Mouse (Mus musculus): ENCODE measurements at regions not wholly inside any gene's neighbourhood (a gene's known extent, or its start where the extent isn't known, plus 50 kb on each side); places are given as distances from the start of the nearest gene placed in this dataset.

- DNase-seq (ENCODE audit: low spot score) = no peak
- Histone ChIP-seq H3K9me3 (replicated peaks) (no peaks in the 10 kb centered on the region), H3K27ac (no peak overlapping the region), H3K4me1 (no peaks in the 10 kb centered on the region), H3K4me3 (no peak overlapping the region), H3K36me3 (no peaks in the 10 kb centered on the region), H3K27me3 (ENCODE audit: low read depth, poor library complexity, severe bottlenecking) (no peaks in the 10 kb centered on the region)
- 79% methylated on average over 1 of the region's 1 CpGs for WGBS
Observed at GRCm38 (mm10) chr14:71359581-71359980, 759.9 kb upstream of the Fam160b2 start.

- H3K27me3 ChIP-seq (ENCODE audit: low read depth, poor library complexity, severe bottlenecking) = no peaks in the 10 kb centered on the region
- 0 out of 2 replicates have a peak, but pooled peaks cover 2% of the 10 kb centered on the region for H3K4me1 ChIP-seq
- 68% methylated on average over 5 of the region's 5 CpGs for WGBS
- no peak overlapping the region for H3K4me3 ChIP-seq
- no peak overlapping the region for H3K27ac ChIP-seq
- DNase-seq (ENCODE audit: low spot score) = peak; percentile 33
- no peaks in the 10 kb centered on the region for H3K9me3 ChIP-seq (replicated peaks)
- H3K36me3 ChIP-seq = no peaks in the 10 kb centered on the region
Observed at GRCm38 (mm10) chr14:71338219-71338618, 738.6 kb upstream of the Fam160b2 start.

- Histone ChIP-seq H3K4me3 (no peak overlapping the region), H3K27me3 (ENCODE audit: low read depth, poor library complexity, severe bottlenecking) (no peaks in the 10 kb centered on the region), H3K27ac (no peak overlapping the region), H3K36me3 (no peaks in the 10 kb centered on the region), H3K9me3 (replicated peaks) (no peaks in the 10 kb centered on the region), H3K4me1 (0 out of 2 replicates have a peak, but pooled peaks cover 2% of the 10 kb centered on the region)
- 92% methylated on average over 3 of the region's 3 CpGs for WGBS
- no peak for DNase-seq (ENCODE audit: low spot score)
Observed at GRCm38 (mm10) chr14:71336906-71337305, 737.3 kb upstream of the Fam160b2 start.

GRCm38 (mm10) chr14:71334022-71334421, 734.4 kb upstream of the Fam160b2 start:
- Histone ChIP-seq H3K27ac (no peak overlapping the region), H3K27me3 (ENCODE audit: low read depth, poor library complexity, severe bottlenecking) (no peaks in the 10 kb centered on the region), H3K36me3 (no peaks in the 10 kb centered on the region), H3K4me1 (0 out of 2 replicates have a peak, but pooled peaks cover 2% of the 10 kb centered on the region), H3K4me3 (no peak overlapping the region), H3K9me3 (replicated peaks) (no peaks in the 10 kb centered on the region)
- 88% methylated on average over 1 of the region's 1 CpGs for WGBS
- DNase-seq (ENCODE audit: low spot score) = no peak

GRCm38 (mm10) chr14:71329862-71330630, 730.4 kb upstream of the Fam160b2 start:
- H3K9me3 ChIP-seq (replicated peaks) = no peaks in the 10 kb centered on the region
- no peak for DNase-seq (ENCODE audit: low spot score)
- no peaks in the 10 kb centered on the region for H3K27me3 ChIP-seq (ENCODE audit: low read depth, poor library complexity, severe bottlenecking)
- no peak overlapping the region for H3K27ac ChIP-seq
- WGBS = 71% methylated on average over 5 of the region's 5 CpGs
- no peaks in the 10 kb centered on the region for H3K4me1 ChIP-seq
- H3K4me3 ChIP-seq = no peak overlapping the region
- H3K36me3 ChIP-seq = no peaks in the 10 kb centered on the region

- H3K36me3 ChIP-seq = no peaks in the 10 kb centered on the region
- H3K27me3 ChIP-seq (ENCODE audit: low read depth, poor library complexity, severe bottlenecking) = no peaks in the 10 kb centered on the region
- H3K4me3 ChIP-seq = no peak overlapping the region
- no peaks in the 10 kb centered on the region for H3K4me1 ChIP-seq
- no peak overlapping the region for H3K27ac ChIP-seq
- no peaks in the 10 kb centered on the region for H3K9me3 ChIP-seq (replicated peaks)
- DNase-seq (ENCODE audit: low spot score) = no peak
Observed at GRCm38 (mm10) chr14:71327621-71328020, 728.0 kb upstream of the Fam160b2 start.

DNA sequence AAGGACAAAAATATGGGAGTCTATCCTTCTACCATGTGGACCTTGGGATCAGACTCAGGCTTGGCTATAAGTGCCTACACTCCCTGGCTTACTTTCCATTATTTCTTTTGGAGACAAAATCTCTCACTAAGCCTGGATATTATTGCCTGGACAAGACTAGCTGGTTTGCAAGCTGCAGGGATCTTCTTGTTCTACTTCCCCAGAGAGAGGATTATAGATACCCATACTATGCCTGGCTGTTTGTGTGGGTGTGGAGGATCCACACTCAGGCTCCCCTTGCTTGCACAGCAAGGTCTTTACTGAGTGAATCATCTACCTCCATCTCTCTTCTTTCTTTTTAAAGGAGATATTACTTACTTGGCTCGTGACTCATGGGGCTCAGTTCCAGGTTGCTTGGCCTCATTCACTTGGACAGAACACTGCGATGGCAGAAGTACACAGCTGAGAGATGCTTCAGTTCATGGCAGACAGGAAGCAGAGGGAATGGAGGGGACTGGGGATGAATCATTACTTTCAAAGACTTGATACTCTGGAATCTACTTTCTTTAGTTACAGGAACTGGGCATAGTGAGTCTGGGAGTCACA, 727.0 kb upstream of the Fam160b2 start:
- DNase-seq (ENCODE audit: low spot score) = no peak
- Histone ChIP-seq H3K27ac (no peak overlapping the region), H3K4me3 (no peak overlapping the region), H3K27me3 (ENCODE audit: low read depth, poor library complexity, severe bottlenecking) (no peaks in the 10 kb centered on the region), H3K4me1 (no peaks in the 10 kb centered on the region), H3K36me3 (no peaks in the 10 kb centered on the region), H3K9me3 (replicated peaks) (no peaks in the 10 kb centered on the region)
- whole genome bisulfite sequencing = 94% methylated on average over 2 of the region's 2 CpGs

GRCm38 (mm10) chr14:71315228-71315627, 715.6 kb upstream of the Fam160b2 start:
- 78% methylated on average over 3 of the region's 3 CpGs for WGBS
- Histone ChIP-seq H3K27me3 (ENCODE audit: low read depth, poor library complexity, severe bottlenecking) (no peaks in the 10 kb centered on the region), H3K4me1 (no peaks in the 10 kb centered on the region), H3K36me3 (no peaks in the 10 kb centered on the region), H3K27ac (no peak overlapping the region), H3K9me3 (replicated peaks) (no peaks in the 10 kb centered on the region), H3K4me3 (no peak overlapping the region)
- DNase-seq (ENCODE audit: low spot score) = no peak

DNA sequence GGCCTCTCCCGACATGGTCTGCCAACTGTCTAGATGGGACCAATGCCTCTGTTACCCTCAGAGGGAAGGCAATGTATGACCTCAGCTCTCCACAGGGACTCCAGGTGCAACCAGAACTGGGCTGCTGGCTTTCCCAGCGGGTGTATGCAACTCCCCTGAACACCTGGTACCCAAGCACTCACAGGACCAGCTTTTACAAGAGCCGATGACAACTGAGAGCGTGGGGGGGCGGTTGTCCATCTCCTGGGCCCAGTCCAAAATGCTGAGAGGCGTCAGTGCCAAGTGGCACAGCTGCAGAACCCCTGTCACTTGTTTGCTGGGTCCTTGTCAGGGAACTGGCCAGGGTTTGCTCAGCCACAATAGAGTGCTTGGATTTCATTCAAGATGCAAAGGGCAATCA, 700.1 kb upstream of the Fam160b2 start:
- no peak overlapping the region for H3K27ac ChIP-seq
- no peaks in the 10 kb centered on the region for H3K9me3 ChIP-seq (replicated peaks)
- H3K27me3 ChIP-seq (ENCODE audit: low read depth, poor library complexity, severe bottlenecking) = no peaks in the 10 kb centered on the region
- H3K4me1 ChIP-seq = no peaks in the 10 kb centered on the region
- no peak overlapping the region for H3K4me3 ChIP-seq
- H3K36me3 ChIP-seq = no peaks in the 10 kb centered on the region
- 77% methylated on average over 6 of the region's 6 CpGs for WGBS
- no peak for DNase-seq (ENCODE audit: low spot score)

DNA sequence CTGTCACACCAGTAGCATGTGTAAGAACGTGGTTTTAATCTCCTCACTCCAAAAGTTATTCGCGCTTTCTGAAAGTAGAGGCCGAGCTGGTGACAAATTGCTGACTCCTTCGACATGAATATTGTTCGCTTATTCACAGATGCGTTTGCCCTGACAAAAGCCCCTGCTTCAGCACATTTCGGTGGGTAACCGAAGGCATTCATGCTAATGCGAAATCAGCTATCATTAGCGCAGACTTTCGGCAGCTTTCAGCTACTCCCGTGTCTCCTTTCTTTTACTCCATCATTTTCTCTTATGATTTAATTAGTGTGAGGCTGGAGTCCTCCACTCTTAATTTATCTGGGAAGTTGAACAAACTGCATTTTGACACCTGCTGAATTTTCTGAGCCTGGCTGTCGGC, 681.9 kb upstream of the Fam160b2 start:
- 91% methylated on average over 14 of the region's 14 CpGs for WGBS
- H3K9me3 ChIP-seq (replicated peaks) = no peaks in the 10 kb centered on the region
- DNase-seq (ENCODE audit: low spot score) = no peak
- H3K4me3 ChIP-seq = no peak overlapping the region
- H3K4me1 ChIP-seq = peaks cover 2% of the 10 kb centered on the region
- H3K27ac ChIP-seq = no peak overlapping the region
- H3K36me3 ChIP-seq = no peaks in the 10 kb centered on the region
- H3K27me3 ChIP-seq (ENCODE audit: low read depth, poor library complexity, severe bottlenecking) = no peaks in the 10 kb centered on the region

DNA sequence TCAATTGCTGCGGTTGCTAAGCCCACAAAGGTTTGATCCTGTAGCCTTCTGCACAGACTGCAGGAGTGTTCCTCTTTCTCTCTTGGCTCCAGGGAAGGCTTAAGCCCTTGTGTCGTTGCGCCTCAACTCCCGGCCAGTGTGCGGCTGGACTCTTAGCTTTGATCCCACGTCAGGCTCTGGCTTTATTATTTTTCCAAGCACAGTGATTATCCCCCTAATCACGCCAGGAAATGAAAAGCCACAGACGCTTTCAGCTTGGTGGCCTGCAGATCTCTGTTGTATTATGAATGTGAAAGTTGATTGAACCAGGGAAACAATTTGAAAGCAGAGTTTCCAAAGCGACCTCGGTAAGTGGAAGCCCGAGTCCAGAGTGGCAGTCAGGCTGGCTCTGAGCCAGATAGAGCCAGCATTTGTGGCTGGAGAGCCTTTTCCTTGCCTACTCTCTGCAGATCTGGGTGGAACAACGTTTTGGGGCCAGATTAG, 676.7 kb upstream of the Fam160b2 start:
- 67% methylated on average over 12 of the region's 12 CpGs for WGBS

GRCm38 (mm10) chr14:71272470-71272869, 672.8 kb upstream of the Fam160b2 start:
- Histone ChIP-seq H3K36me3 (no peaks in the 10 kb centered on the region), H3K4me3 (no peak overlapping the region), H3K9me3 (replicated peaks) (no peaks in the 10 kb centered on the region), H3K27me3 (ENCODE audit: low read depth, poor library complexity, severe bottlenecking) (no peaks in the 10 kb centered on the region), H3K4me1 (peaks cover 26% of the 10 kb centered on the region), H3K27ac (no peak overlapping the region)
- WGBS = 98% methylated on average over 2 of the region's 2 CpGs
- no peak for DNase-seq (ENCODE audit: low spot score)

More for the DNA sequence above, 676.7 kb upstream of the Fam160b2 start:
- H3K27ac ChIP-seq = no peak overlapping the region
- no peak overlapping the region for H3K4me3 ChIP-seq
- no peak for DNase-seq (ENCODE audit: low spot score)
- H3K9me3 ChIP-seq (replicated peaks) = no peaks in the 10 kb centered on the region
- peaks cover 9% of the 10 kb centered on the region for H3K4me1 ChIP-seq
- no peaks in the 10 kb centered on the region for H3K36me3 ChIP-seq
- no peaks in the 10 kb centered on the region for H3K27me3 ChIP-seq (ENCODE audit: low read depth, poor library complexity, severe bottlenecking)

- 91% methylated on average over 4 of the region's 4 CpGs for WGBS
- Histone ChIP-seq H3K4me1 (no peaks in the 10 kb centered on the region), H3K27me3 (ENCODE audit: low read depth, poor library complexity, severe bottlenecking) (no peaks in the 10 kb centered on the region), H3K36me3 (no peaks in the 10 kb centered on the region), H3K9me3 (replicated peaks) (no peaks in the 10 kb centered on the region), H3K4me3 (no peak overlapping the region), H3K27ac (no peak overlapping the region)
- DNase-seq (ENCODE audit: low spot score) = no peak
Observed at GRCm38 (mm10) chr14:71257650-71258049, 658.0 kb upstream of the Fam160b2 start.
